Mouse (Mus musculus) erythroblast, embryonic 14.5 days (primary cell): ENCODE measurements around the gene Rab11b. TPM values are rescaled to one million over a fixed set of nuclear protein-coding genes. Genes with fewer than 3 reads are reported as not detected.
A peak's percentile ranks its signal among the peaks of the same experiment; 100 is the strongest.

ENCODE experiments used
- H3K27me3 ChIP-seq: 2 replicates; pipeline ENCODE4 v1.6.1; 2012; ENCODE audit warnings: inconsistent platforms; ENCODE audit not compliant: control insufficient read depth
- H3K36me3 ChIP-seq: 2 replicates; pipeline ENCODE4 v1.6.1; 2012; ENCODE audit warnings: mild to moderate bottlenecking, inconsistent platforms; ENCODE audit not compliant: control insufficient read depth
- H3K4me1 ChIP-seq: 2 replicates; pipeline ENCODE4 v1.6.1; 2012; ENCODE audit warnings: inconsistent platforms; ENCODE audit not compliant: control insufficient read depth
- H3K4me3 ChIP-seq: replicated peaks from 2 replicates; pipeline ENCODE3; 2012; ENCODE audit warnings: moderate library complexity, mild to moderate bottlenecking, inconsistent platforms
- H3K9me3 ChIP-seq: 2 replicates; pipeline ENCODE4 v1.6.1; 2012; ENCODE audit warnings: low read length, inconsistent platforms, mixed read lengths; ENCODE audit not compliant: control insufficient read depth
- GATA1 ChIP-seq: IDR thresholded peaks from 2 replicates; pipeline ENCODE4 v1.6.1; 2012; ENCODE audit warnings: low read length, inconsistent platforms, mixed read lengths
- TAL1 ChIP-seq: IDR thresholded peaks from 3 replicates; pipeline ENCODE4 v1.6.1; 2012; ENCODE audit warnings: low read length, inconsistent platforms, mixed read lengths
- polyA plus RNA-seq: library from polyadenylated mRNA; stranded (reverse); fragments of >175 nt; gene quantifications from 2 replicates; pipeline ENCODE4 v1.2.3, GENCODE M21; 2012

The Rab11b gene
- polyA plus RNA-seq, 1 experiment = 26.5 TPM

- TF ChIP-seq GATA1 = no peak
- no peak for TF ChIP-seq TAL1
- Histone ChIP-seq H3K4me3 (no peak overlapping the region), H3K4me1 (peaks cover 5% of the 10 kb centered on the region), H3K36me3 (peaks cover 34% of the 10 kb centered on the region), H3K9me3 (no peaks in the 10 kb centered on the region), H3K27me3 (peaks cover 2% of the 10 kb centered on the region; the same call in 1 of the 2 replicates)
Observed at GRCm38 (mm10) chr17:33774573-33775155, 14.3 kb upstream of the Rab11b start.

- TF ChIP-seq GATA1 (no peak), TAL1 (no peak)
- peaks cover 34% of the 10 kb centered on the region for H3K36me3 ChIP-seq
- no peak overlapping the region for H3K4me3 ChIP-seq
- H3K27me3 ChIP-seq = peaks cover 2% of the 10 kb centered on the region; the same call in 1 of the 2 replicates
- H3K9me3 ChIP-seq = no peaks in the 10 kb centered on the region
- no peaks in the 10 kb centered on the region; the same call in 1 of the 2 replicates for H3K4me1 ChIP-seq
Observed at GRCm38 (mm10) chr17:33773871-33774572, 13.7 kb upstream of the Rab11b start.

DNA sequence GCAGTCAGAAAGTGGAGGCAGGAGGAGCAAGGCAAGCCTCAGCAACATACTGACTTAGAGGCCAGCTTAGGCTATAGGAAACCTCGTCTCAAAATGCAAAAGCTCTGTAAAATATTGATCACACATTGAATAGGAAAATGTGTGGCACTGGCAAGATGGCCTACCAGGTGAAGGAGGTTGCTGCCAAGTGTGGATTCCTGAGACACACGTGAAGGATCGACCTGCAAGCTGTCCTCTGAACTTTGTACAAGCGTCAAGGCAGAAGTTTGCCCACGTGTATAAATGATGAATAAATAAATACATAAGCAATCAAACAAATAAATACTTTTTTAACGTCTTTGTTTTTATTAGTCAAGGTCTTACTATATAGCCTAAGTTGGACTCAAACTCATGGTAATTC, 13.1 kb upstream of the Rab11b start:
- TF ChIP-seq TAL1 (no peak), GATA1 (no peak)
- Histone ChIP-seq H3K9me3 (no peaks in the 10 kb centered on the region), H3K4me3 (no peak overlapping the region), H3K4me1 (no peaks in the 10 kb centered on the region; the same call in 1 of the 2 replicates), H3K36me3 (peaks cover 33% of the 10 kb centered on the region), H3K27me3 (peaks cover 2% of the 10 kb centered on the region; the same call in 1 of the 2 replicates)

DNA sequence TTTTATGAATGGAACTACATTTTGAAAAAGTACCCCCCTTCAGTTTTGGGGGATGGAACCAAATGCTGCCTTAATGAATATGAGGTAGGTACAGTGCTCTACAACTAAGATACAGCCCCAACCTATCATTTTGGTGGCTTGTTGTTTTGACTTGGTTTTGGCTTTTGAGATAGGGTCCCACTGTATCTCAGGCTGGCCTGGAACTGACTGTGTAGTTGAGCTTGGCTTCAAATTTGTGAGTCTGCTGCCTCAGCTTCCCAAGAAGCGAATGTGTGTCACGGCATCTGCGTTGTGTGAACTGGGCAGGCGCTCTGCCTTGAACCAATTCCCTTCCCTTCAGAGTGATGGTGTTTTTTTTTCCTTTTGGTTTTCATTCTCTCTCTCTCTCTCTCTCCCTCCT, 11.3 kb upstream of the Rab11b start:
- no peak for TF ChIP-seq TAL1
- TF ChIP-seq GATA1 = no peak
- H3K36me3 ChIP-seq = peaks cover 16% of the 10 kb centered on the region
- H3K4me1 ChIP-seq = no peaks in the 10 kb centered on the region
- peaks cover 9% of the 10 kb centered on the region for H3K27me3 ChIP-seq
- no peaks in the 10 kb centered on the region for H3K9me3 ChIP-seq
- no peak overlapping the region for H3K4me3 ChIP-seq

GRCm38 (mm10) chr17:33766389-33766788, 6.1 kb upstream of the Rab11b start:
- Histone ChIP-seq H3K27me3 (peaks cover 10% of the 10 kb centered on the region), H3K36me3 (no peaks in the 10 kb centered on the region), H3K9me3 (no peaks in the 10 kb centered on the region), H3K4me1 (peaks cover 7% of the 10 kb centered on the region), H3K4me3 (no peak overlapping the region)
- TF ChIP-seq TAL1 (no peak), GATA1 (no peak)

GRCm38 (mm10) chr17:33759767-33760254, 519 bp downstream of the Rab11b start:
- no peaks in the 10 kb centered on the region for H3K9me3 ChIP-seq
- H3K4me1 ChIP-seq = peaks cover 58% of the 10 kb centered on the region
- no peaks in the 10 kb centered on the region for H3K27me3 ChIP-seq
- peak overlapping the region; percentile 94 for H3K4me3 ChIP-seq
- H3K36me3 ChIP-seq = peaks cover 44% of the 10 kb centered on the region
- no peak for TF ChIP-seq GATA1
- no peak for TF ChIP-seq TAL1

DNA sequence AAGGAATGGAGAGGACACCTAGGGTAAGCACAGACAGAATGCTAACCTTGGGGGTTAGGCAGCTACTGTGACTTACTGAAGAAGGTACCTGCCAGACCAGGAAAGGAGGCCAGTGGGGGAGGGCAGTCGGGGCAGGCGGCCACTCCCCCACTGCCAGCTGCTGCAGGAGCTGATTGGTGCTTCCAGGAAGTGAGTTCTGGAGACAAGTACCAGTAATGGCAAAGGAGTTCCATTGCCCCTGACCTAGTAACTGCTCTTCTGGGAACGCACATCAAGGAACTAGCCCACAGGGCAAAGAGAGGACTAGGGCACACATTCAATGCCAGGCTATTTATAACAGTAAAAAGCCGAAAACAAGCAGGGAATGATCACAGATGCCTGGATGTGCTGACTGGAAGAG, 3.1 kb downstream of the Rab11b start:
- H3K4me1 ChIP-seq = peaks cover 65% of the 10 kb centered on the region
- H3K27me3 ChIP-seq = no peaks in the 10 kb centered on the region
- TF ChIP-seq TAL1 (no peak), GATA1 (no peak)
- H3K4me3 ChIP-seq = no peak overlapping the region
- H3K9me3 ChIP-seq = no peaks in the 10 kb centered on the region
- H3K36me3 ChIP-seq = peaks cover 70% of the 10 kb centered on the region

DNA sequence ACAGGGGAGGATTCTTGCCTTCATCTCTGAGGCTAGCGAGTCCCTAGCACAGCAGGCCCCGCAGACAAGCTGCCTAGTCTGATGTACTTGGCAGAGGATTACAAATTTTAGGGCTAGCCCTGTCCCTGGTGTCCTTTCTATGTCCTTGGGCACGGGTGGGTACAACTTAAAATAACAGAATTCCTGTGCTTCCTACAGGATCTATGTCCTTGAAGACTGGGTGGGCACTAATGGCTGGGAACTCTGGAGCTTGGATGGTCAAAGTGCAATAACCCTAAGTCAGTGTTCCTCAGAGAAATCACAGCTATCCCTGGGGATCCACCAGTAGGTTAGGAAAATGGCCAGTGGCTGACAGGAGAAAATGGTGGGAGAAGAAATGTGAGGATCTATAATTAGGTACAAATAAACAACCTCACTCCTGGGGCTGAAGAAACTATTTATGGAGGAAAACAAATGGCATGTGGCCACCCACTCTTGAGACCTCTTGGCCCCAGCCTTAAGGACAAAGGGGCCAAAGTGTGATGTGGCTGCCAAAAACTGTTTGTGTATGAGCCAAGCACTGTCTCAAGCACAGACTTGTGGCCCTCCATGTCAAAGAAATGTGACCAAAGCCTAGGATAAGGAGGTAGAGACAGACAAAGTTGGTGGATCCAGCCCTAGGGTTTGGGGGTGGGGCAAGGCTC, 4.1 kb downstream of the Rab11b start:
- Histone ChIP-seq H3K4me3 (no peak overlapping the region), H3K9me3 (no peaks in the 10 kb centered on the region), H3K4me1 (peaks cover 71% of the 10 kb centered on the region), H3K27me3 (no peaks in the 10 kb centered on the region), H3K36me3 (peaks cover 80% of the 10 kb centered on the region)
- TF ChIP-seq GATA1 (no peak), TAL1 (no peak)
